Mouse (Mus musculus) induced T-regulatory cell, adult 2 months (primary cell): ENCODE results near the gene Ryr2.
"Not testable (repeated sequence)": the region's sequence is repeated elsewhere in the genome, so short reads cannot be mapped to it uniquely, and the experiment has no call there.

Experiments used
- DNase-seq: peaks from one replicate; pipeline ENCODE4 v3.0.0-alpha.2; 2012; ENCODE audit warnings: low read depth

Ryr2 gene

DNA sequence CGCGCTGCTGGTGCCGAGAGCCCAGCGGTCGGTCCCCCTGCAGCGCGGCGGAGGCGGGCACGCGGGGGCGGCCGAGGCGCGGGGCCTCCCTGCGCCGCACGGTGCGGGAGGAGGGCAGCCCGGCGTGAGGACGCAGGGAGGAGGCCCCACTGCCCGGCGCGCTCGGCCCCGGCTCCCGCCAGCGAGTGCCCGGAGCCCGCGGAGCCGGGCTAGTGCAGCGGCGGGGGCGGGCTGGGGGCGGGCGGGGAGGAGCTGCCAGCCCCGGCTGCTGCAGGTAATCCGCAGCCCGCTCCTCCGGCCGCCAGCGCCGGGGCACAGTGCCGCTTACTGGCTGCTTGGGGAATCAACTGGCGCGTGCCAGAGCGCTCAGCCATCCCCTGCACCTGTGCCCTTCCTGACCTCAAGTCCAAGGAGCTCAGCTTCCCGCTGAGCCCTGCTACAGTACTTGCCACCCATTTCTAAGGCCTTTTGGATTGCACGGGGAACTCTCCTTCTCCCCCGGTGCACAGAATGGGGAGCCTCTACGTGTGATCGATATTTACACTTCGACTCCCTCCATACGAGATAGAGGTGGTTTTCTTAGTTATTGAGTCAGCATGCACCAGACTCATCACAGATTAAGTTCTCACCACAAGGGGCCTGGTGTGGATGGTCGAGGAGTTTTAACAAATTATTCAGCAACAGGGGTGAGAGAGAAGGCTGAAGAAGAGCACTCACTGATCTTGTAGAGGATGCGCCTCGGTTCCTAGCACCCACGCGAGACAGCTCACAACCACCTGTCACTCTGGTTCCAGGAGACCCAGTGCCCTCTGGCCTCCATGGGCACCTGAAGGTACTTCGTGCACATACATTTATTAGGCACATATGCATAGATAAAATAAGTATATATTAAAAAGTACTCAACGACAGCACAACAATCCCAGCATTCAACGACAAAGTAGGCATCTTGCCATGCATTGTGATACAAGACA, at the start of gene Ryr2:
Gene Ryr2, minus strand, starts transcription at position 284 of the 971 bp plus-strand sequence.
- DNase-seq = peak; percentile 4

DNA sequence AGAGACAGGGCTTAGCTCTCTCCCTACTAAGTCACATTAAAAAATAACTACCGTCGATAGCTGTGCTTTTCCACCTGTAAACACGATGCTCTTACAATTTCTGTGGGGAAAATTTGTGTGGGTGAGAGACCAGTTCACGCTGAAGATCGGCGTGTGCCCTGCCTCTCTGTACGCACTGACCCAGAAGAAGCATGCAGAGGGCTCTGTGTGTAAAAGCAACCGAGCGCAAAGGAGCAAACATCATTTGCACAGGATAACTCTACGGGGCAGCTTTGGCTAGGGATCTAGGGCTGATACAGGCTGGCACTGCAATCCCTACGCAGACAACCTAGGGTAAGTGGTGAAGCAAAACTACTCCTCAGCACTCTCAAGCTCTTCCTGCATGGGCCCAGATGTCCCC, 47.2 kb upstream of the Ryr2 start:
- DNase-seq = no peak

DNA sequence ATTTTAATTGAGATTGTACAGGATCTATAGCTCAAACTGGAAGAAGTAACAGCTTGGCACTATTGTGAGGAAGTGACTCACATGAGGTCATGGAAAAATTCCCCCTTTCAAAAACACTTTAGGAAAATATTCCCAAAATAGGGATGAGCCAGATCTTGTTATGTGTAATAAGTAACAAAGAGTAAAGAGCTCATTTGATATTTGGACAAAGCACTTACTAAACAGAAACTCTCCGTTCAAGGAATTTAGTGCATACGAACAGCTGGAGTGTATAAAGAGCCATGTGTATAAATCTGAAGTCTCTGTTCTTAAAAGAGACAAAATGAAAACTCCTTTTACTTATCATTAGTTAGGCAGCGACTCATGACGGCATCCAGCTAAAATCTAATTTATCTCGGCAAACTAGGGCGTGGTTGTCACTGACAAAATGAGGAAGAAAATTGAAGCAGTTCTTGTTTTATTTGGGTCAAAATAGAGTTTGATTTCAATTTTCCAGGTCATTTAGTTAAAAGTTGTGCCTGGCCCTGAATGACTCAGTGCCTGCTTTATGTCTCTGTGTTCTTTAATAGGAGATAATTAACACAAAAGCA, 40.3 kb upstream of the Ryr2 start:
- no peak for DNase-seq

DNA sequence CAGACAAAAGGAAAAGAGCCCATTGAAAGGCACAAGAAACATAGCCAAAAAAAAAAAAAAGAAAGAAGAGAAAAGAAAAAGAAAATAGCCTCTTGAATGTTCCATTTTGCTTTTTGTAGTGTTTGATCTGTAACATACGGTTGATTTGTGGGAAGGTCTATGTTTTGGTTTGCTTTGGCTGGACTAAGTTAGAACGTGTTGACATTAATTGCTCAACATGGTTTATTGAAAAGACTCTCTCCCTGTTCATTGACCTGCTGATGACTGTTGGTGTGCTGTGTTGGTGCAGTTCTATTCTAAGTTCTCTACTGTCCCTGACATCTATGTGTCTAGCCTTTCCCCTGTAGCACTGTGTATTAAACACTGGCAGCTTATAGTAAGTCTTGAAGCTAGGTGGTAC, 39.7 kb upstream of the Ryr2 start:
- DNase-seq = no peak

DNA sequence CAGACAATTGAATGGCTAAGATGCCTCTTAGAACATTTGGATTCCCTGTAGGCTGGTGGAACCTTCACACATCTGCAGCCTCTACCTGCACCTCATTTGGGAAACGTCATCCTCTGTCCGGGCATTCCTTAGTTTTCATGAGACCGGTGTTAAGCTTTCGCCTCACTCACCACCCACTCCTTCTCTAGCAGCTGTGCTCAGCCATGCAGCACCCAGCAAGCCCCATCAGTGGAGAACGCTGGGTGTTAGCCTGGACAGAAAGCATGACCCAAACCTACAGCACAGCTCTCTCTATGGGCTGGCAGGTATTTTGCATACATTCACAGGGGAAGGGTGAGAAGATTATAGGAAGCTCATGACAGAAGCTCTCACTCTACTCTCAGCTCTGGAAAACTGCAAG, 36.6 kb upstream of the Ryr2 start:
- no peak for DNase-seq

DNA sequence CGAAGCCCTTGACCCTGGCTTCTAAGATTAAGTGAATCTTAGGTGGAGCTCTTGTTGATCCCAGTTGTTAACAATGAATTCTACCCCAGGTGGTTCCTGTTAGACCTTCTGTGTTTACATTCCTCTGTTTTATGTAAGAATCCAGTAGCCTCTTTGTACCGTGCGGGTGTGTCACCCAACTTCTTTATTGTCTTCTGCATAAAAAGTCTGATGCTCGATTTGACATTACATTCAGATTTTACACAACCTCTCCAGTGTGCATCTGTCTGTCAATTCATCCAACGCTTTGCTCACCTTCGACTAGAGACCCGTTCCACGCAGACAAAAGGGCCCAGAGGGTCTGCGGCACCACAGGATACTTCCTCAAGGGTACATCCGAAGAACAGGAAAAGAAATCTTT, 29.7 kb upstream of the Ryr2 start:
- DNase-seq = not testable (repeated sequence)

DNA sequence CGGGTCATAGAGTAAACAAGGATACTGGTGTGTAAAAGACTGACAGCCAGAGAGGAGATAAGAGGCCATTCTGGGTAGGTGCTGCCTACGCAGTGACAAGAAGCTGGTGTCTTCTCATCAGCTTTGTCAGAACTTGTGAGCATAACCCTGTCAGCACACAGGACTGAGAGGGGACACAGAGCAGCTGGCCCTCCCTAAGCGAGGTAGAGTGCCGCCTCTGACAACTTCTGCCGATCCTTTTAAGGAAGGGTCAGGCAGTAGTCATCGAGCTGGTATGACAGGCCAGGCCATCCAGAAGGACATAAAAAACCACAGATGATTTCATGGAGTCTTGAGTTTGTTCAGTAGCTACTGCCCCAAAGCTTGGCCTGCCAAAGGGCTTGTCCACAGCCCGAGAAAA, 26.8 kb upstream of the Ryr2 start:
- no peak for DNase-seq

DNA sequence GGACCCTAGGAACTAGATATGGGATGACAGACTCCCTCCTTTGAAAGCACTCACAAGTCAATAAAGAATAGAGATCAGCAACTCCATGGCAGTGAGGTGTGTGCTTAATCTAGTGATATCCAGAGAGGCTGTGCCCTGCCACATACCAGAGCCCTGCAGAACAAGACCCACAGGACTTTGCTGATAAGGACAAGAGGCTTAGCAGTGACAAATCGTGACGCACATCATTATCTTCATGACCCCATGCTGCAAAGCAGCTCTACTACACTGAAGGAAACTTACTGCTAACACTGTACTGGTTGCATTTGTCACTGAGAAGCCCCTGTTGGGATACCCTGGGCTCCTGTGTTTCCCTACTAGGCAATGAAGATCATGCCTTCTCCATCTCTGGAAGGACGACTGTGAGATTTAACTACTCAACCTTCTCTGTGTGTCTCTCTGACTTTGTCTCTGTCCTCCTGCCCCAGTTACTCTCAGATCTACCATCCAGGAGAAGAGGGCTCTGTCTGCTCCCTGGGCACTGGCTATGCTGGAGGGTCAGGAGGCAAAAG, 25.5 kb upstream of the Ryr2 start:
- no peak for DNase-seq

DNA sequence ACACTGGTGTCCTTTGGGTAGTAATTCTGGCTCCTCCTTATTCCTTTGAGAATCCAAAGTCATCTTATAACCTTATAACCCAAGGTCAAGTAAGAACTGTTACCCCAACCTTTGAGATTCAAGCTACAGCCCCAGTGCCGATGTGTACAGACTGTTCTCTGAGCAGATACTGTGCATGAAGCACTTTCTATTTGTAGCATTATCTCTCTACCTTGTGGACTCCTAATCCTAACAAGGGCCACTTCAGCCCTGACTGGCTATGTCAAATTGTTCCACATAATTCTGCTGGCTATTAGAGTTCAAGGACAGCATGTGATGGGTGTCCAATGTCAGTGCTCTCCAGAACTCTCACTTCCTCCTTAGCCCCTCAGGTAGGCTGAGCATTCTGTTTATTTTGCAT, 22.4 kb upstream of the Ryr2 start:
- no peak for DNase-seq

DNA sequence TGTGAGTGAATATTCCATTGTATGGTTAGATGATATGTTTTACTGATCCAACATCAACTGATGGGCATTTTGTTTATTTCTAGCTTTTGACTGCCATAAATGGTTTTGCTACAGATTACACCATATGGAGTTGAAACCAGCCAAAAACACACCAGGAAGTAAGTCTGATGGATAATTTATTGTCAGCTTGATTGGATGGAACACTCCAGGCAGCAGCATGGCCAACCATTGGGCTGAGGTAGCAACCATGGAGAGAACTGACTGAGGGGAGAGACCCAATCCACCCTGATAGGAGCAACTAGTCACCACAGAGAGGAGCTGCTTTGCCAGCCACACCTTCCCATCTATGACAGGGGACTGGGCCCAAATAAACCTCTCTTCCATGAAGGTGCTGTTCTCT, 19.4 kb upstream of the Ryr2 start:
- DNase-seq = no peak

DNA sequence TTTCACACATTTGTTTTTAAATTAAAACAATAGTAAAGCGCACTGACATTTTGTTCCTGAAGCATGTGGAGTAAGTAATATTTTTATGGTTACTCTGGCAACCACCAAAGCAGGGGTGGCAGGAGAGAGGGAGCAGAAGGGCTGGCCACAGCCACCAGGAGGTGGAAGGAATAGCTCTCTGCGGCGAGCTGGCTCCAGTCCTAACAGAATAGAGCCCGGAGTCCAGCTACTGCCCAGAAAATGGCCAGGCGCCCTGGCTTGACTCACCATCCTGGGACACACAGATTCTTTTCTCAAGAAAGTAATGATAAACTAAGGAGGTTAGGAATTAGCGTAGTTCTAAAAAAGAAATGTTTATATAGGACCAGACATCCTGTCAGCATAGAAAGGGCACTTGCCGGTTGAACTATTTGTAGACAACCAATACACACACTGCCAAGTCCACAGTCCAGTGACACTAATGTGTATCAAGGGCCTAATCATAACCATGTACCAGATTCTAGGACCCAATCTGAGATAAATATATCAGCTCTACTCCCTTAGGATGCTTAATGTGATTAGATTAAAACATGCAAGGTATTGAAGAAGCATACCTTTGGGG, 18.3 kb upstream of the Ryr2 start:
- DNase-seq = no peak

DNA sequence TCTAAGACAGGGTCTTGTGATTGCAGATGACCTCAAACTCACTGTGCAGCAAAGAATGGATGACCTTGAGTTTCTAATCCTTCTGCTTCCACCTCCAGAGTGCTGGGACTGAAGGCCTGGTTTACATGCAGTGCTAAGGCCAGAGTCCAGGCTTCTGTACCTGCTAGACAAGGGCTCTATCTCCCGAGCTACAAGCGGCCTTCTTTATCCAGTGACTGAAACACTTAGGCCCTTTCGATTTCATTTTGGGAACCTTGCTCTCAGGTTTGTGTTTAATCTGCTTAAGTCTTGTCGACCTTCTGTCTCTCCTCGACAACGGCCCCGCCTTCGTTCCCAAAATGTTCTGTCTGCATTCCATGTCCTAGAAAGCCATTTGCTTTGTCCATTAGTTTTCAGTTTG, 8.8 kb upstream of the Ryr2 start:
- DNase-seq = no peak

DNA sequence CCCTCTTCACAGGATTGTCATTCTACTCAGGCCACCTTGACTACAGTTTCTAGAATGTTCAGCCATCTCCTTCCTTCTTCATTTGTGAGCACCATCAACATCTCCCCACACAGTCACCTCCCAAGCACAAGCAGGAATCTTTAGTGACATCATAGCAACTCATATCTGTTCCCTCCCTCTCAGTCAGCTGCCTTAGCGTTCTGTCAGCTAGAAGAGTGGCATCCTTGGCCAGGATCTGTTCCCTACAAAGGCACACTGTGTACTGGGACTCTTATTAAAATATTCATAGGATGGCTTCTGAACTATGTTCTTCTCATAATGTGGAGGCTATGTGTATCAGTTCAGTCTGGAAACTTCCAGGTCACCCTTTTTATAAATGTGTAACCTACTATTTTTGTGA, 8.1 kb upstream of the Ryr2 start:
- DNase-seq = no peak

DNA sequence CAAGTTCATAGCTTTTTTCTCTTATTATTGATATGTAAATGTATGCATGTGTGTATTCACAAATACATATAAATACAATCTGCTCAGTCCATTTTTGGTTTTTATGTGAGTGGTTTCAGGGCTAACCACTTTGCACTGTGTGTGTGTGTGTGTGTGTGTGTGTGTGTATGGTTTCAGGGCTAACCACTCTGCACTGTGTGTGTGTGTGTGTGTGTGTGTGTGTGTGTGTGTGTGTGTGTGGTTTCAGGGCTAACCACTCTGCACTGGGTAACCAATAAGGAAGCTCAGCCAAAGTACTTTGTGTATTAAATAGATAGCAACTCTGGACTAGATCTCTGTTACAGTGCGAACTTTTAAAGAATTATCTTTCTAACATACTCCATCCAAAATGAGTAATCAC, 2.2 kb upstream of the Ryr2 start:
- DNase-seq = no peak

DNA sequence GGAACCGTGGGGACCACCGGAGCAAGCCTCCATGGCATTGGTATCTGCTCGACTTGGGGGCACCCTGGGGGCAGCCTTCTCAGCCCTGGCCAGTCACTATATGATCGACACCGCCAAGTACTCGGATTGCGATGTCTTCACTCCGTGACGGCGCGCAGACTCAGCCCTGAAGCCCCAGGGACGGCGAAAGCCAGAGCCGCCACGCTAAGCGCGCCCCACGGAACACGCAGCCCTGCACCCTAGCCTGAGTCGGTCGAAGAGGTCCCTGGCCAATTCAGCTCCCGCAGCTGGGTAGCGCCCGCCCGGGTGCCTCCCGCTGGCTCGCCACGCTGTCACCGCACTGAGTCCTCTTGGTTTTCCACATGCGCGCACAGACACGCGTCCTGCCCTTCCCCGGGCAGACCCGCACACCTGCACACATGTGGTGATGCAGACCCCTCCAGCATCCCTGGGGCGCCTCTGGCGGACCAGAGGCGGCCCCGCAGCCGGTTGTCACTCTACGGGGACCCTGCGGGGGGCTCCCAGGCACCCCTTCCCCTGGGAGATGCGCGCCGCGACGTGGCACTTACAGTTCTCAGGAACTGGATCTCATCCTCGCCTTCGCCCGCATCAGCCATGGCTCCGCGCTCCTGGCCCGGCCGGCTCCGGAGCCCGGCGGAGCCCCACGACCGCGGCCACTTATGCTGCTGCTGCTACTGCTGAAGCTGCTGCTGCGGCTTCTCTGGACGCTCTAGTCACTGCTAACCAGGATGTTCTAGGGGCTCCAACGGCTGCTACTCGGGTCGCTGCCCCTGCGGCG, 716 bp downstream of the Ryr2 start:
- no peak for DNase-seq

DNA sequence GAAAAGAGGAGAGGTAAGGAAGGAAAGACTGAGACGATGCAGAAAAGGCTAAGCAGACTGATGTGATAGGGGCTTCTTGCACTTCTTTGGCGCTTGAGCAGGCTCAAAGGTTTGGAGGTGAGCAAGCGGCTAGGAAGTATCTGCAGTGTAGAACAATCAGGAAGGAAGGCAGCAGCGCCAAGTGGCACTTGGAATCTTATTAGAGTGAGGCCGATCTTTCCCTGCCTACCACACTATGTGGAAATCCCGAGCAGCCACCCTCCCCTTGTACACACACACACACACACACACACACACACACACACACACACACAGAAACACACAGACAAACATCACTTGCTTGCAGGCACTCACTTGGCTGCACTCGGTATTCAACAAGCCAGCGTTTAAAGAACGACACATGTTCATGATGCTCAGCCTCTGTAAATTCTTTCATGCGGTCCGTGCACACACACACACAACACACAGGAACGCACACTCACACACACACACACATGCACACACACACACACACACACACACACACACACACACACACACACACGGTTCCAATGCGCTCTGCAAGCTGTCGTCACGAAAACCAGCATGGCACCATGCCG, 1.4 kb downstream of the Ryr2 start:
- DNase-seq = no peak

DNA sequence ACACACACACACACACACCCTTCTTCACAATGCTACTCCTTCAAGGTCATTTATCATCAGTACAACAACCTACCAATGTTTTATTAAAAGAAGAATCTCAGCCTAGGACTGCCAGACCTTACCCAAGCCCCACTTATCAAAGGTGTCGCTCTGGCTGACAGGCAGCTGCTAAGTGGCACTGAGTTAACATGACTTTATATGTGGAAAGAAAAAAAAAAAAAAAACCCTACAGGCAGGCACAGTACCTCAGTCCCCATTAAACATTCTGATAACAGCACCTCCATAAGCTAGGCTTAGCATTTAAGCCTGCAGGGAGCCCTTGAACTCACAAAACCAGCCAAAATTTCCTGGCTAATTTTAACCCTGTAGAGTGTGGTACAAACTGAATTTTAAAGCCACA, 2.4 kb downstream of the Ryr2 start:
- DNase-seq = no peak

DNA sequence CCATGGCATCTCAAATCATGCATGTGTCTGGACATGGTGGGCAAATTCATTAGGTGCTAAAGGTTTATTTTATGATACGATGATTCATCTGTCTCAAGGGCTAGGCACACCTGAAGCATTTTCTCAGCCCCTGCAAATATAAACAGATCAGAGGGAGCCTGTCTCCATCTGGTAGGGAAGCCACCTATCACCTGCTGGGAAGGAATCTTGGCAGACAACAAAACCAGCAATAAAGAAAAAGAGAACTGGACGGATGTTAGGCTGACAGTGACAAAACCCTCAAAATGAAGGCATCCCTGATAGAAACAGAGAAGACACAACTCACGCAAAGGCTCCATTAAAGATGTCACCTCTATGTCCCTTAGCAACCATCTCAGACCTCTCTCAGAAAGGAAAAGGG, 3.7 kb downstream of the Ryr2 start:
- no peak for DNase-seq

DNA sequence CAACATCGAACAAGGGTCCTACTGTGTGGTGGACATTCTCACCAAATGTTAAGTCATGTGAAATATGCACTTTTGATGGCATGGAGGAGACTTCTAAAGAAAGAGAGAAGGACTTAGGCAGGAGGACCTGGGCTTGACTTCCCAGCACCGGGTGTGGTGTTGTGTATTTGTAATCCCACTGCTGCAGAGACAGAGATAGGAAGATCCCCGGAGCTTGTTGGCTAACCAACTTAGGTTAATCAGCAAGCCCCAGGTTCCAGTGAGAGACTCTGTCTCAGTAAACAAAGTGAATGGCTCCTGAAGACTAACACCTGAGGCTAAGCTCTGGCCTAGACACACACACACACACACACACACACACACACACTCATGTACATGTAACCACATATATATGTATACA, 7.3 kb downstream of the Ryr2 start:
- no peak for DNase-seq

DNA sequence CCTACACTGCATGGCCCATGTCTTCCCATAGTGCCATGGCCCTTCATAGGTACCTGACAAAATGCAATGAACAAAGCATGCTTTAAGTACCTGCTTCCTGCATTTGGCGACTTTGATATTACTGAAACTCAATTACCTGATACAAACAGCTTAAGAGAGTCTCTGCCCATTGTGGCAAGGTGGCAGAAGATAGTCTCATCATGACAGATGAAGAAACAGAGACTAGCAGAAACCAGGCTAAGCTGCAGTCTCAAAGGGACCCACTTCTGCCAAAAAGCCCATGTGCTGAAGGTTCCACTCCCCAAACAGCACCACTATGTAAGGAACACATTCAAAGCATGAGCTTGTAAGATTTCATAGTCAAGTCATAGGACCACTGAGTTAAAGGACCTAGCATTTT, 7.8 kb downstream of the Ryr2 start:
- no peak for DNase-seq

DNA sequence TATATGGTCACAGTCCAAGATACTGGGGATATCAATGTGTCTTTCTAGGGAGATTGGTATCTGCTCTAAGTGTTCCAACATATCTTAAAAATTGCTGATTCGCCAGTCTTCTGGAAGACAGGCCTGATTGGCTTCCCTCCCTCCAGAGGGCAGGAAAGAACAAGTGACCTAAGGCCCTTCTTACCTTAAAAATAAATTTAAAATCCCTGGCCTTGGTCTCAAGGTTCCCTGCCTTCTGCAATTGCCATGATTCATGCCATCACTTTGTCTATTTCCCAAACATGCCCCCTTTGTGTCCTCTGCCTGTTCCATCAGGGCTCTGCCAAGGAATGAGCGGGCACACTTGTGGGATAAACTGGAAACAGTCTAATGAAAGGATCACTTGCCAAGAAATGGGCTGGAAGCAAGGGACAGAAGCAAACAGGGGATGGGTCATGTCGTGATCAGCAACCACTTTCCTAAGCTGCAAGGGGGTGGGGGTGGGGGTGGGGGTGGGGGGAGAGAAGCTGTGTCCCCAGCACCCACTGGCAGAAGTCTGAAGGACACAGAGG, 10.3 kb downstream of the Ryr2 start:
- no peak for DNase-seq
